Mouse (Mus musculus) Patski (cell line): Measurements from ENCODE around the gene Tet2. TPM values are rescaled to one million over a fixed set of nuclear protein-coding genes. Genes with fewer than 3 reads are reported as not detected.

Source experiments
- ATAC-seq: fragments of 100-300 bp; one replicate; pipeline ENCODE4 v1.8.0; 2021
- CTCF ChIA-PET: fragments of 350-600 bp; sonication (Branson Sonifier 250); formaldehyde crosslinking; loops from one replicate; lab custom pipeline; 2022; ENCODE audit warnings: inconsistent platforms; lab: Charles Lee
- POLR2A ChIA-PET: fragments of 350-600 bp; sonication (Branson Sonifier 250); formaldehyde crosslinking; loops from one replicate; lab custom pipeline; 2022; ENCODE audit warnings: antibody characterized with exemption, inconsistent platforms; lab: Charles Lee
- DNase-seq: peaks from one replicate; pipeline ENCODE4 v3.0.0-alpha.2; 2011; ENCODE audit warnings: low read depth, low spot score
- H3K27me3 ChIP-seq: fragments of 371-371 bp; one replicate; pipeline ENCODE4 v1.5.1; 2021
- CTCF ChIP-seq: fragments of 100-300 bp; IDR thresholded peaks from one replicate; pipeline ENCODE4 v1.5.1; 2021
- in situ Hi-C: fragments of 300-500 bp; cut with MboI; formaldehyde crosslinking; loops from 3 replicates; pipeline ENCODE4 v1.11.1; 2018; ENCODE audit warnings: low pct_unique_long_range_greater_than_20kb, mixed read lengths
- polyA plus RNA-seq: library from polyadenylated mRNA; unstranded; gene quantifications from one replicate; pipeline ENCODE4 v1.2.3, GENCODE M21; 2021

Tet2 gene
- polyA plus RNA-seq, 1 experiment from 2014 or later = 15.7 TPM

DNA sequence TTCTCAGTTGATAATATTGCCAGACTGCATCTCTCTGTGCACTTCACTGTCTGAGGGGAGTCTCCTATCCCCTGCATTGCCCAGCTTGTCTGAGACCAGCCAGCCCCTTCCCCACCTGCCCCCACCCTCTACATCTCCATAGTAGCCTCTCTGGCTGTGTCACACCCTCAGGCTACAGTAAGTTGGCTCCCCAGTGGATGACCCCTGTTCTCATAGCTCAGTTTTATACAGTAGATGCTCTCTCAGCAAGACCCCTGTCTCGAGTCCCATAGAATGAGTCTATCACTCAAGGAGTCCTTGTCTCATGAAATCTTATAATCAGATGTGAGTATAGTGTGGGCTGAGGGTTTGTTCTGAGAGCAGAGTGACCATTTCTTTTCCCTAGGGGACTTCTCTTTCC, 85.8 kb downstream of the Tet2 start:
- ChIA-PET POLR2A (no interaction called here), CTCF (interaction anchor here (0.7 to 1.2 kb wide), 2 partner anchors 13 to 17 kb away, joined by 3 to 4 read pairs; no protein-coding TSS in a partner anchor)
- DNase-seq (no peak), ATAC-seq (peak; percentile 24)
- no peaks in the 10 kb centered on the region for H3K27me3 ChIP-seq
- in situ Hi-C loops = no loop called here
- no peak for TF ChIP-seq CTCF

DNA sequence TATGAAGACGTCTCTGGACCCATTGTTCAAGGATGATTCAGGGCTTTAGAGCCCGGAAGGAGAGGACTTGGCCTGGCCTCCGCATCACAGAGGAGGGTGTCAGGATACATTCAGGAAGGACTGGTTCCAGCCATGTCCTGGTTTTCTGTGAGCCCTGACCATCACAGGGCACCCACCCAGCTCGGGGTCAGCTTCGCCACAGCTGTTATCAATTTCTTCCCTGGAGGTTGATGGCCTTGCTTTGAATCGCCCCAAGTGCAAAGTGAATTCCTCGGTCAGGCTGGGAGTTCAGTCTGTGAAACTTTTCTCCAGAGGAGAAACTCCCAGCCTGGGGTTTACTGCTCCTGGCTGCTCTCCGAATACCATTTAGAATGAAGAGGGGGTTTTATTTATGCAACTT, 91.0 kb downstream of the Tet2 start:
- ChIA-PET POLR2A (interaction anchor here (0.6 kb wide), 1 partner anchor 79 kb away, joined by 3 read pairs; no protein-coding TSS in a partner anchor), CTCF (no interaction called here)
- no peak for TF ChIP-seq CTCF
- no peak for DNase-seq
- in situ Hi-C loops = no loop called here
- no peaks in the 10 kb centered on the region for H3K27me3 ChIP-seq
- no peak for ATAC-seq

DNA sequence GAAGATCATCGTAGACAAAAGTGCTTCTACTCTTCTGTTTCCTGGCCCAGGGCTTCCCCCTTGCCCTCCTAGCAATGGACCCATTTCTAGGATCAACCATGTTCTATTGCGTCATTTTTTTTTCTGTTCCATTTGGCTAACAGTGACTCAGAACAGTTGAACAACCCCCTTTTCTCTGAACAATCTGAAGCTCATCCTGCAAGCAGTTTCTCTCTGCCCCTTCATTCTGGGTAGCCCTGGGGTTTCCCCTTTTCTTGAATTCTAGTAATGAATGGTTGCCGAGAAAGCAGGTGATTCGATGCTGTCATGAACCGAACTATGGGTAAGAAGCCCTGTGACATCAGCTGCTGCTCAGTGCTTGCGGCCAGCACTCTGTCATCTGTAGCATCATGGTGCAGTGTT, 108.0 kb downstream of the Tet2 start:
- TF ChIP-seq CTCF = no peak
- H3K27me3 ChIP-seq = no peaks in the 10 kb centered on the region
- ChIA-PET CTCF (no interaction called here), POLR2A (no interaction called here)
- DNase-seq (no peak), ATAC-seq (peak; percentile 26)
- in situ Hi-C loops = no loop called here

DNA sequence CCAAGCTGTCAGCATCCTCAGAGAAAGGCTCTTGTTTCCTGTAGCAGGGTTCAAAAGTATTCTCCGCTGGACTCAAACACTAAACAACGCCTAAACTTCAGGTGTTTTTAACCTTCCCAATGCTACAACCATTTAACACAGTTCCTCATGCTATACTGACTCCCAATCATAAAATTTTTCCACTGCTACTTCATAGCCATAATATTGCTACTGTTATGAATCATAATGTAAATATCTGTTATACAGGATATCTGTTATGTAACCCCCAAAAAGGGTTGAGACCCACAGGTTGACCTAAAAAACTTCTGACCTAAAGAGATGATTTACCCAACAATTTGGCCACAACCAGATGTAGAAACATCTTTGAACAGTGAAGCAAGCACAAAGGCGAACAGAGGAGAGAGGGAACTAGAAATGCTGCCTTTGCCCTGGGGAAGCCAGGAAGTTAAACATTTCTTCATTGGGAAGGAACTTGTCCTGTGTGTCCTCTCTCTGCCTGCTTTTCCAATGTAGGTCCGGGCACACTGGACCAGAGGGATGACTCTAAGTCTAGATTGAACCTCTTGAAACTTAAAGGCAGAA, 108.6 kb downstream of the Tet2 start:
- no peaks in the 10 kb centered on the region for H3K27me3 ChIP-seq
- DNase-seq (no peak), ATAC-seq (no peak)
- in situ Hi-C loops = no loop called here
- TF ChIP-seq CTCF = no peak
- ChIA-PET POLR2A (no interaction called here), CTCF (no interaction called here)

DNA sequence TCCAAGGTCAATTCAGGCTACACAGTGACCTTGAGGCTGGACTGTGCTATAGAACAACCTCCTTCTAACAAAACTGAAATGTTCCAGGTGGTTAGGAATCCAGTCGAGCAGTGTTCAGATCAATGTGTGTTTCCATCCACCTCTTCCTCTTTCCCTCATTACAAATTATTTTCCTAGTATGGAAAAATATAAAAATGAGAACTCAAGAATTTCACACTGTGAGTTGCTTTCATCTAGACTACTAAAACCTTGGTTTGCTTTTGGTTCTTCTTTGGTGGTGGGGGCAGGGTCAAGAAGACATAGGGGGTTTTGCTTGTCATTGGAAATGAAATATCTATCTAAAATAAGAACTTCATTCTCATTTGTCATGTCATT, 109.2 kb downstream of the Tet2 start:
- ChIA-PET POLR2A (no interaction called here), CTCF (interaction anchor here (1.1 kb wide), 1 partner anchor 70 kb away, joined by 3 read pairs; no protein-coding TSS in a partner anchor)
- TF ChIP-seq CTCF = no peak
- no peak for DNase-seq
- in situ Hi-C loops = no loop called here
- ATAC-seq = no peak
- H3K27me3 ChIP-seq = no peaks in the 10 kb centered on the region

DNA sequence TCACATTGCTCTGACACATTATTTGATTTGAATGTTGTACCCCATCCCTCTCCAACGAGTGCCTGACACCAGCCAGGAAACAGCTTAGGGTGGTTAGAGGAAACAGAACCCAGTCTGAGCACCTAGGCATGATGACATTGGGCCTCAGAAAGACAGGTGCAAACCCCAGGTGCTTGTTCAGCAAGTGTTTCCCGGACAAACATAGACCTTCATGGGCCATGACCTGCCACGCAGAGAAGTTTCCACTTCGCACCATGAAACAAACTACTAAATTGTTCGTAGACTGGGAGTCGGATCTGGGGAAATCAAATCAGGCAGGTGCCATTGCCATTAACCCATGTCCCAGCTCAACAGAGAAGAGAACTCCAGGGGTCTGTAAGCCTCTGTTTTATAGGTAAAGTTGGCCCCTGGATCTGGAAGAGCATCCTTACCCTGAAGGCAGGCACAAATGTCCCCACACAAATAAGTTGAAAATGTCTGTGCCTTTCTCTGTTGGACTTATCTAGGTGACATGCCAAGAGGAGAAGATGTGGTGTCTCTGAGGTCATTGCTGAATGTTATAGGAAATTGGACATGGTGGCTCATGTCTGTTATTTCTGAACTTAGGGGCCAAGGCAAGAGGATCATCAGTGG, 109.7 kb downstream of the Tet2 start:
- no peak for ATAC-seq

DNA sequence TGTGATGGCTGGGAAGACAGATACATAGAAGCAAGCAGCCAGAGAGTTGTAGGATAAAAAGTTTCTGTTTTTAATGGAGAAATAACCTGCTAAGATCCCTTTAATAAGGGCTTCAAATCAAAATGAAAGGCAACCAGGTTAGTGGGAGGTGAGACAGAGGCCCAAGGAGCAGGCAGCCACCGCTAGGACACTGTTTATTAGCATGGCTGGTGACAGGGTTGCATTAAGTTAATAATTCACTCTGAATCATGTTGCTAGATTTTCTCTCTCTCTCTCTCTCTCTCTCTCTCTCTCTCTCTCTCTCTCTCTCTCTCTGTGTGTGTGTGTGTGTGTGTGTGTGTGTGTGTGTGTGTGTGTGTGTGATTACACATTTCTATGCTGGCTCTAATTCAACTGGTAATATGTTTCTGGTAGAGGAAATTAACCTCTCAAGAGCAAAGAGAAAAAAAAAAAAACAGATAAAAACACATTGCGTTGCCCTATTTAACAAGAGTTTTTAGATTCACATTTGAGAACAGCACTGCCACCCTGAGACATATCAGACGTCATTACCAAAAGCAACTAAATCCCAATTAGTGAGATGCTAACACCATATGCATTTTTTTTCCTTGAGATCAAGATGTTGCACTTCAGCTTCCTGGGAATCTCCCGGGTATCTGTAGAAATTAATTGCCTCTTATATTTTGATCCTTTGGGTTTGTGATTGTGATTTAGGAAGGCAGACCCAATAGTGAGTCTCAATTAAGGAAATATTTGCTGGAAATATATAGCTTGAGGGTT, 115.4 kb downstream of the Tet2 start:
- POLR2A ChIA-PET = no interaction called here
- ATAC-seq (no peak), DNase-seq (no peak)
- TF ChIP-seq CTCF = no peak
- CTCF ChIA-PET = no interaction called here
- H3K27me3 ChIP-seq = peaks cover 14% of the 10 kb centered on the region
- in situ Hi-C loops = no loop called here

More for the DNA sequence above, 109.7 kb downstream of the Tet2 start:
- CTCF ChIA-PET = interaction anchor here (1.1 kb wide), 1 partner anchor 69 kb away, joined by 3 read pairs; no protein-coding TSS in a partner anchor
- no peak for TF ChIP-seq CTCF
- DNase-seq = no peak
- no peaks in the 10 kb centered on the region for H3K27me3 ChIP-seq
- POLR2A ChIA-PET = no interaction called here
- in situ Hi-C loops = no loop called here

DNA sequence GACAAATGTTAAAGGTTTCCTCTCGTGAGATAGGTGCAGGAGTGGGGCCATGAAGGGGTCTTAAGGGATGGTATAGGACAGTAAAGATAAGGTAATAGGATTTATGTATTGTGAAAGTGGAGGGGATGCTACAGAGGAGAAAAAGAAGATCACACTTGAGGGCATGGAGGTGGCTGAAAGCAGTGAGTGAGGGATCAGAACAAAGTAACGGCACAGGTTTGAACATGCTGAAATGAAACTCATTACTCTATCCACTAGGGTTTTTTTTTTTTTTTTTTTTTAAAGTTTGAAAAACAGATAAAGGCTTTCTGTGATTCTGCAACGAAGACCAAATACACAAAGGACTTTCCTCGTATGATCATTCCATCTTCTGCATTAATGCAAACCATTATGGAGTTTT, 116.9 kb downstream of the Tet2 start:
- TF ChIP-seq CTCF = no peak
- ChIA-PET CTCF (interaction anchor here (0.6 kb wide), 1 partner anchor 91 kb away, joined by 4 read pairs; no protein-coding TSS in a partner anchor), POLR2A (interaction anchor here (0.5 kb wide), 1 partner anchor 1617 kb away, joined by 5 read pairs; no protein-coding TSS in a partner anchor)
- in situ Hi-C loops = no loop called here
- DNase-seq (no peak), ATAC-seq (no peak)
- H3K27me3 ChIP-seq = peaks cover 14% of the 10 kb centered on the region

DNA sequence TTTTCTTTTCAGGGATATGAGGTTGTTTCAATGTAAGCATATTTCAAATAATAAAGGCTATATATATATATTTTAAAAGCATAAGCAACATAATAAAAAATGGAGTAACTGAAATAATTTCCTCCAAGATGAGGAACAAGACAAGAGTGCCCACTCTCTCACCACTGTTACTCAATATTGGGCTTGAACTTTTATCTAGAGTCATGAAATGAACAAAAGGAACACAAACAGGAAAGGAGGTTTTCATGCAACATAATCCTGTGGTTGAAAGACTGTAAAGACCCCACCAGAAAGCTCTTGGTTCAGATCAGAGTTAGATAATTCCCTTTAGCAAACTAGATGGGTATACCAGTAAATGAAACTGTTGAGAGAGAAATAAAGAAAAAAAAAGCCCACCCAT, 121.9 kb downstream of the Tet2 start:
- in situ Hi-C loops = no loop called here
- ChIA-PET POLR2A (no interaction called here), CTCF (interaction anchor here (1.1 kb wide), 1 partner anchor 31 kb away, joined by 4 read pairs; no protein-coding TSS in a partner anchor)
- peaks cover 4% of the 10 kb centered on the region for H3K27me3 ChIP-seq
- DNase-seq (no peak), ATAC-seq (no peak)
- TF ChIP-seq CTCF = no peak

DNA sequence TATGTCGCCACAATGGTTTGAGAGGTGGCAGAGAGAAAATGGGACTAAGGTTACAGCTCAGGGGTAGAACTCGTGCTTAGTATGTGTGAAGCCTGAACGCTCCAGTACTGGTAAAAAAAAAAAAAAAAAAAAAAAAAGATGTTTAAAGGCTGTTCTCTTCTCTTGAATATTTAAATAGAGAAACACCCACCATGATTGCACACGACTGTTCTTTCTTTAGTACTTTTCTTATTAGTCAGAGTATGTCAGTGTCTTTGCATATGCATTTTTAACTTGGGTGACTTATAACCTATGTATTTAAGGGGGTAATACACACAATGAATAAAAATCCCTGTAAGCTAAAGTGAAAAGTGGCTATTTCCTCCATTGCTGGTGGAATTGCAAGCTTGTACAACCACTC, 130.2 kb downstream of the Tet2 start:
- H3K27me3 ChIP-seq = no peaks in the 10 kb centered on the region
- POLR2A ChIA-PET = no interaction called here
- in situ Hi-C loops = no loop called here
- TF ChIP-seq CTCF = no peak
- CTCF ChIA-PET = interaction anchor here (1.4 kb wide), 1 partner anchor 21 kb away, joined by 3 read pairs; no protein-coding TSS in a partner anchor
- ATAC-seq = no peak
- DNase-seq = no peak

Other genes with a start within 250 kb of the Tet2 start
- 111 TPM for gene Ppa2, start 235.0 kb downstream of the Tet2 start, polyA plus RNA-seq